Comparison of ENCODE assay signal across 8 mouse cellular contexts in genomic region chr5:26816975-26817941, GRCm38 (mm10). TPM values are rescaled to one million over a fixed set of nuclear protein-coding genes. Genes with fewer than 3 reads are reported as not detected.
DNase-seq lines count a peak whose midpoint lies in the region; ATAC-seq and TF ChIP-seq lines count a peak whose summit lies in the region.

TSS of gene Dpp6 (plus strand) at chr5:26817203.

- no peak within 1 kb of the TSS for H3K9ac ChIP-seq in heart, embryonic 14.5 days (ENCODE audit: low read length)
- no peak within 1 kb of the TSS for H3K9ac ChIP-seq in heart, embryonic 16.5 days (ENCODE audit: low read length)

- no peaks in the 10 kb centered on the region for H3K9me3 ChIP-seq in heart, embryonic 14.5 days (ENCODE audit: control insufficient read depth, low read length)
- no peaks in the 10 kb centered on the region for H3K9me3 ChIP-seq in heart, embryonic 16.5 days (replicated peaks; ENCODE audit: control insufficient read depth, low read length)

- H3K4me3 ChIP-seq in heart, embryonic 14.5 days (ENCODE audit: control insufficient read depth in 1 of 2, insufficient read depth in 1 of 2, low read depth in 1 of 2, low read length in 2 of 2) = no peak within 1 kb of the TSS
- H3K4me3 ChIP-seq in heart, embryonic 16.5 days (ENCODE audit: low read length) = no peak within 1 kb of the TSS
- no peak within 1 kb of the TSS for H3K4me3 ChIP-seq in thymus, adult 2 months (ENCODE audit: control insufficient read depth, insufficient read depth, low read length)

- no peaks in the 10 kb centered on the region for H3K36me3 ChIP-seq in heart, embryonic 14.5 days (ENCODE audit: control insufficient read depth, insufficient read depth, low read length)
- no peaks in the 10 kb centered on the region for H3K36me3 ChIP-seq in heart, embryonic 16.5 days (ENCODE audit: control insufficient read depth, insufficient read depth)
- H3K36me3 ChIP-seq in thymus, adult 2 months (ENCODE audit: control insufficient read depth, insufficient read depth, low read length) = no peaks in the 10 kb centered on the region

- no peak for TF ChIP-seq CTCF in thymus, adult 2 months (IDR thresholded peaks at IDR 0.05; ENCODE audit: borderline replicate concordance, control insufficient read depth, extremely low read depth, insufficient read depth, low read length, poor library complexity)

- DNase-seq in heart, adult 11 months = no peak
- peak; percentile 24 to 42 for DNase-seq in cerebellum, postnatal 4 days (ENCODE audit: low spot score in 2 of 2)
- peak; percentile 3 to 8 for DNase-seq in layer of hippocampus, postnatal 25 days (ENCODE audit: extremely low spot score in 1 of 2, low spot score in 1 of 2)
- peak; percentile 33 for DNase-seq in neural tube, embryonic 10.5 days (ENCODE audit: extremely low spot score, low spot score)
- DNase-seq in c-Kit-positive CD71-positive TER-119-positive erythroid progenitor cells, embryonic 14.5 days (ENCODE audit: low spot score) = no peak
- DNase-seq in thymus, adult 2 months = no peak

- H3K4me1 ChIP-seq in heart, embryonic 14.5 days (ENCODE audit: control insufficient read depth in 2 of 2, insufficient read depth in 2 of 2, low read length in 2 of 2) = no peaks in the 10 kb centered on the region
- no peaks in the 10 kb centered on the region for H3K4me1 ChIP-seq in heart, embryonic 16.5 days (ENCODE audit: control insufficient read depth, insufficient read depth, low read length)
- H3K4me1 ChIP-seq in thymus, adult 2 months (replicated peaks; ENCODE audit: control insufficient read depth, insufficient read depth, low read length) = no peaks in the 10 kb centered on the region

- no peak within 1 kb of the TSS for H3K27ac ChIP-seq in heart, embryonic 14.5 days (replicated peaks in 1 of 2; ENCODE audit: control insufficient read depth in 1 of 2, insufficient read depth in 1 of 2, low read depth in 2 of 2, low read length in 2 of 2)
- H3K27ac ChIP-seq in heart, embryonic 16.5 days (ENCODE audit: low read length) = no peak within 1 kb of the TSS
- H3K27ac ChIP-seq in thymus, adult 2 months (ENCODE audit: control insufficient read depth, insufficient read depth, low read length) = no peak within 1 kb of the TSS

- peaks cover 27% of the 10 kb centered on the region for H3K27me3 ChIP-seq in heart, embryonic 14.5 days (ENCODE audit: control insufficient read depth, insufficient read depth, low read length)
- H3K27me3 ChIP-seq in heart, embryonic 16.5 days (ENCODE audit: control insufficient read depth, insufficient read depth, low read length) = peaks cover 18% of the 10 kb centered on the region
- H3K27me3 ChIP-seq in thymus, adult 2 months (ENCODE audit: control insufficient read depth, insufficient read depth, low read length) = no peaks in the 10 kb centered on the region

- TF ChIP-seq POLR2A in thymus, adult 2 months (IDR thresholded peaks at IDR 0.05; ENCODE audit: control insufficient read depth, extremely low read depth, insufficient read depth, low read length, poor library complexity) = no peak

- H3K4me2 ChIP-seq in heart, embryonic 14.5 days (ENCODE audit: low read length) = peak within 1 kb of the TSS; percentile 25
- H3K4me2 ChIP-seq in heart, embryonic 16.5 days (ENCODE audit: low read depth, low read length) = peak within 1 kb of the TSS; percentile 25; the same call in 1 of the 2 replicates

- ATAC-seq in heart, embryonic 14.5 days (ENCODE audit: insufficient number of reproducible peaks, insufficient read depth, low FRiP score, low read depth) = no peak
- no peak for ATAC-seq in heart, embryonic 16.5 days (replicated peaks; ENCODE audit: extremely low read depth, insufficient read depth, low FRiP score)

- WGBS in heart, embryonic 14.5 days = 4% methylated on average over 48 of the region's 48 CpGs
- 5% methylated on average over 48 of the region's 48 CpGs for WGBS in heart, embryonic 16.5 days
- 17% methylated on average over 48 of the region's 48 CpGs for WGBS in thymus, adult 2 months

RNA-seq across cellular contexts. Expression of gene Dpp6, which starts in this region (rescaled TPM):
- polyA plus RNA-seq in heart, embryonic 14.5 days (2014; fragmentation: Nextera tagmentation; extraction: Ambion mirVana) = 0.36 and 0.50 TPM in 2 replicates
- polyA plus RNA-seq in heart, embryonic 16.5 days (2015; fragmentation: Nextera tagmentation; extraction: Ambion mirVana) = 0.44 and 0.91 TPM in 2 replicates
- total RNA-seq in layer of hippocampus, postnatal 25 days (2021) = 100 to 1,000 TPM; 252 to 268 TPM
- 4.8 and 5.4 TPM in 2 replicates for polyA plus RNA-seq in thymus, adult 2 months (2012; rRNA removed)

Comparison
In these comparisons a context has a peak if more than half of its experiments do, and no peak if none do; other contexts are left out.
1. DNase-seq: peak in cerebellum, postnatal 4 days (2 of 2), layer of hippocampus, postnatal 25 days (2 of 2) and neural tube, embryonic 10.5 days (single experiment); none in heart, adult 11 months (single experiment), c-Kit-positive CD71-positive TER-119-positive erythroid progenitor cells, embryonic 14.5 days (single experiment) and thymus, adult 2 months (single experiment).